Mouse (Mus musculus) frontal cortex, adult (tissue): ENCODE results near the gene Scarb1.

Source experiments
- ATAC-seq: cut with Nextera tagmentation; 2 replicates; pipeline ENCODE4 v1.9.2; 2017; ENCODE audit warnings: mild to moderate bottlenecking, moderate library complexity, mixed read lengths; ENCODE audit not compliant: low TSS enrichment

The Scarb1 gene

GRCm38 (mm10) chr5:125240124-125240781 lies 100.6 kb downstream of the Scarb1 start:
- no peak for ATAC-seq

DNA sequence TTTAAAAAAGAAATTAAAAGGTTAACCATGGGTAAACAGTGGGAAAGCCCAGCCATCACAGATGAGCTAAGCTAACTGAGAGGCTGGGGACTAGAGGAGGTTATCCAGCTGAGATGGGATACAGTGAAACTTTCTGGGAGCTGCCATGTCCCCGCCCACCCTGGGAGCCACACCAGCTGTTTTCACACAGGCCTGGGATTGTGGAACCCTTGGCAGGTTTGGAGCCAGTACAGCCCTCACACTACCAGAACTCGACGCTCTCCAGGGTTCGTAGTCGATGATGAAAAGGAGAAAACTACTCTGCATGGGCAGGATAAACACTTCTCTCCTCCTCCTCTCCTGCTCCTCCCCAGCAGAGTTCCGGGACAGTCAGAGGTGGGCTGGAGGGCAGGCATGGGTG lies 105.0 kb downstream of the Scarb1 start:
- ATAC-seq: no peak

GRCm38 (mm10) chr5:125235398-125235797 lies 105.5 kb downstream of the Scarb1 start:
- no peak for ATAC-seq

DNA sequence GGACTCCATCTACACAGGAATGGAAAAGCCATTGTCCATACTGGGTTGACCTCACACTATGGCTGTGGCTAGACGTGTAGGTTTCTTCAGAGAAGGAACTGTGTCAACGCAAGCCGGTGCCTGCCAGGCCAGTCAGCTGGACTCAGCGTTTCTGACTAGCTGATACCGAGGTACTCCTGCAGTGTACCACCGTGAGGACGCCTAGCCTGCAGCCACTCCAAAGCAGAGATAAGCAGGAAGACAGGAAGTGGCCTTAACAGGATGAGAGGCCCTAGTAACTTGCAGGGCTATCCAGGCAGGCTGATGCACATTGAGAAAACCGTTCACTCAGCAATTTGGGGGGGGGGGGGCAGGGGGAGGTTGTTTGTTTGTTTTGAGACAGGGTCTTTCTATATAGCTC lies 106.5 kb downstream of the Scarb1 start:
- ATAC-seq: no peak

GRCm38 (mm10) chr5:125233478-125233877 lies 107.4 kb downstream of the Scarb1 start:
- ATAC-seq: no peak

DNA sequence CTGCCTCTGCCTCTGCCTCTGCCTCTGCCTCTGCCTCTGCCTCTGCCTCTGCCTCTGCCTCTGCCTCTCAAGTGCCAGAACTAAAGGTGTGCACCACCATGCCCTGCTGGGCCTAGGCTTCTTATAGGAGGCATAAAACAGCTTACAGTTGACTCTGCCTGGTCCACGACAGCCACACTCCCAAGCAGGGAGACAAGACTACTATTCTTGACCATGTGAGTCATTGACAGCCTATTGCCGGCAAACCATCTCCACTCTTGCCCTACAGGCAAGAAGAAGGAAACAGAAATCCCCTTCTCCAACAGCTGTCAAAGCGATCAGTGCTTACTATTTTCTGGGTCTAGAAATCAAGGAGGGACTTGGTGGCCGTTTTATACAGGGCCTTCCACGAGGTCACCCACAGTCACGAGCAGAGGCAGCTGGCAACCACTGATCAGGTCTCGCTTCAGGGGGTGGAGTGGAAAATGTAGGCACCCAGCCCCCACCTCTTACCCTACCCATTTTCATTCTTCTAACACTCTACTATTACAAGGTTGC lies 108.4 kb downstream of the Scarb1 start:
- peak; percentile 51; the same call in 1 of the 2 replicates for ATAC-seq

GRCm38 (mm10) chr5:125230463-125230862 lies 110.4 kb downstream of the Scarb1 start:
- ATAC-seq: no peak

GRCm38 (mm10) chr5:125229097-125229496 lies 111.8 kb downstream of the Scarb1 start:
- peak; percentile 55 for ATAC-seq

DNA sequence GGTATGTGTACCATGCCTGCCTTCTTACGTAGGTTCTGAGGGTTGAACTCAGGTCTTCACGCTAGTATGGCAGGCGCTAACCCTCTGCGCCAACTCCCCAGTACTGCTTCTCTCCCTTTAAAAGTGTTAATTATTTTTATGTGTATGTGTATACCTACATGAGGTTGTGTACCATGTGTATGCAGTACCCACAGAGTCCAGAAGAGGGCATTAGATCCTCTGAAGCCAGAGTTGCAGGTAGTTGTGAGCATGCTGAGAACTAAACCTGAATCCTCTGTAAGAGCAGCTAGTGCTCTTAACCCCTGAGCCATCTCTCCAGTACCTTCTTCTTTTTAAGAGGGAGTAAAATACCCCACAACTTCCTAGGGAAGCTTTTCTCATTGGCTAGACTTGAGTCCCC lies 113.2 kb downstream of the Scarb1 start:
- no peak for ATAC-seq
